Mouse (Mus musculus) layer of hippocampus, adult 9-11 months (tissue): ENCODE measurements around the gene Fhod1.

Experiments
- DNase-seq: peaks from one replicate; pipeline ENCODE4 v3.0.0; 2022

Fhod1 gene

GRCm38 (mm10) chr8:105315073-105315769 lies 32.5 kb downstream of the Fhod1 start:
- no peak for DNase-seq

DNA sequence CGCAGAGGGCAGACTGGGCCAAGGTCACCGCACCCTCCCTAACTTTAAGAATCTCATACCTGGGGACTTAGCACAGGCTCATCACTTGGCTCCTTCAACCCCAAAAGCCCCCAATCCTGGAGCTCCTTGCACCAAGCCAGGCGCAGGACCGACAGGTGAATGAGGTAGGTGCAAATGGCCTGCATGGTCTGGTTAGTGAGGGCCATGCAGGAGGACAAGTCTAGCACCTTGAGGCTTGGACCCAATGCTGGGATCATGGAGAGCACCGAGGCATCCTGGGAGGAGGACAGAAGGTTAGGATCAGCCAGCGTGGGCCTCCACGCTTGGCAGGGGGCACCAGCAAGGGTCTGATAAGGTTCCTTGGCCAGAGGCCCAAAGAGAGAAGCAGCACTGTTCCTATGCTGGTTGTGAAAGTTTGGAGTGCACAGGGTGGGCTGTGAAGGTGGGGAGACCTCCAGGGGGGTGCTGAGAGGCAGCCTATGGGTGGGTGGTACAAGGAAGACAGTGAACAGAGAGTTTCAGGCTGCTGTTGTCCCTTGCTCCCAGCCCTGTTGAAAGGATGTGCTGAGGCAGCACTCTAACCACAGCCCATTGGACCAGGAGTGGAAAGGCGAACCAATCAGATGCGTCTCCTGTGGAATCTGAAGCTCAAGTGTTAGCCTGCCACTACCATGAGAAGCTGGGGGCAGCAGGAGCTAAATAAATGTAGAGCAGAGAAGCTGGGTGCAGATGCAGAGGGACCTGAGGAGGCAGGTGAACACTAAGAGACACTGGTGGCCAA lies 33.9 kb downstream of the Fhod1 start:
- no peak for DNase-seq

GRCm38 (mm10) chr8:105312891-105313481 lies 34.8 kb downstream of the Fhod1 start:
- DNase-seq: no peak

DNA sequence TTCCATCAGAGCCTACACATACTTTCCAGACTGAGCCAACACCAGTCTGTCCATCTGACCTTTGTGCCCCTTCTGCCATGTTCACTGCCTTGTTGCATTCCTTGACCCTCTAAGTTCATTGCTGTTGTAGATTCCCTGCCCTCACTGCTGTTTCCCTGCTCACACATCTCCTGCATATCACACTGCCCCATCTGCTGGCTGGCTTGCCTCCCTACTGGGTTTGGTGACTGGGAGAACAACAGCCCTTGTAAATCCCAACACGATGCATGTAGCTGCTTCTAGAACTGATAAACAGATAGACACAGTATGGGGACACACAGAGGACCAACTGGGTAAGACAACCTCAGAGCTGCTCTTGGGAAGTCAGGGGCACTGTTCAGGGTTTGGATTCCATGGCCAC lies 36.0 kb downstream of the Fhod1 start:
- DNase-seq: no peak

- no peak for DNase-seq
Observed at GRCm38 (mm10) chr8:105310118-105310517, 37.6 kb downstream of the Fhod1 start.

GRCm38 (mm10) chr8:105309142-105309847 lies 38.5 kb downstream of the Fhod1 start:
- DNase-seq: no peak

DNA sequence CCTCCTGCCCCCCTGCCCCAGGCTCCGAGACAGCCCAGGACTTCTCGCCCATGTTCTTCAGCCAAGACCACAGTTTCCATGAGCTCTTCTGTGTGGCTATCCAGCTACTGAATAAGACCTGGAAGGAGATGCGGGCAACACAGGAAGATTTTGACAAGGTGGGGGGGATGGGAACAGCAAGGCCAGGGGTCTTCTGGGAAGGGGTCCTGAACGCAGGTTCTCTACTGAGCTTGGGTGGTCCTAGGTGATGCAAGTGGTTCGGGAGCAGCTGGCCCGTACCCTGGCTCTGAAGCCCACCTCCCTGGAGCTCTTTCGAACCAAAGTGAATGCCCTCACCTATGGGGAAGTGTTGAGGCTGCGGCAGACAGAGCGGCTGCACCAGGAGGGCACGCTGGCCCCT lies 39.3 kb downstream of the Fhod1 start:
- DNase-seq: no peak

DNA sequence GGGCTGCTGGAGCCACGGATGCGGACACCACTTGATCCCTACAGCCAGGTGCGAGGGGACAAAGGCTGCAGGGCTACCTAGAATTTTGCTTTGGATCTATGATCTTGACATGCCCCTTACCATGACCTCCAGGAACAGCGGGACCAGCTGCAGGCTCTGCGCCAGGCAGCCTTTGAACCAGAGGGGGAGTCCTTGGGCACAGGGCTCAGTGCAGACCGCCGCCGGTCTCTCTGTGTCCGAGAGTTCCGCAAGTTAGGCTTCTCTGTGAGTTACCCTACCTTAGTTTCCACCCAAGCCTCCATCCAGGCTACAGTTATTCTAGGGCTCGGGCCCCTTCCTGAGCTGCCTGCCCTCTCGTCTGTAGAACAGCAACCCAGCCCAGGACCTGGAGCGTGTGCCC lies 40.1 kb downstream of the Fhod1 start:
- DNase-seq: no peak

GRCm38 (mm10) chr8:105306146-105306691 lies 41.5 kb downstream of the Fhod1 start:
- DNase-seq: no peak

DNA sequence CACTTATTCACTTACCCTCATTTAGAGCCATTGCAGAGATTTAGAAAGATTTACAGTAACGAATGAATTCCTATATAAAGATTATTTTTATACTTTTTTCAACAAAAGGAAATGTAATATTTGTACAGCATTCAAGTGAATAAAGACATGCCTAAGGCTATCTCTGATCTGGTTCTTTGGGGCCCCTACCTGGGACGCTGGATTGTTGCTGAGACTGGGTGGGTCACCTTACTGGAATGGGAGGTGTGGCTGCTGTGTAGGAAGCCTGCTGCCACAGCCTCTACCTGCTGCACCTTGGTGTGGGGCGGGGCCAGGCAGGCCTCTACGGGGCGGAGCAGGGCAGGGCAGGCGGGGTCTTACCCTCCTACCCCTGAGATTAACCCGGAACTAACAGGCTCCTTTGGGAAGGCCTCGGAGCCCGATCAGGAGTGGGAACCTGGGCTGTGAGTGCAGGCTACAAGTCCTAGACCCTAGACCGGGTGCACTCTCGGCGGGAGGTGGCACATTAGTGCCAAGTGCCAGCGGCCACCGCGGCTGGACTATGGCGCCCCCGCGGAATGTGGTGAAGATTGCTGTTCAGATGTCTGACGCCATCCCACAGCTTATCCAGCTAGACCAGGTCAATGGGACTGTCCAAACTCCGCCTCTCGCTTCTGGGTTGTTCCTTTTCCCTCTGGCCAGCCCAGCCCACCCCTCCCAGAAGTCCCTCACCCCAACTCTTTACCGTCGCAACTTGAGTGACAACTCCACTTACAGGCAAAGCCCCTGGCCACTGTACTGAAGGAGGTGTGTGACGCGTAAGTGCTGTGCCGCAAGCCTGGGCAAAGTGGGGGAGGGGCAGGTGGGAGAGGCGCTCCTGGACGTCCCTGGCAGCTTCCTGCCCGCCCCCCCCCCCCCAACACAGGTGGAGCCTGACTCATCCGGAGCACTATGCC lies 42.3 kb downstream of the Fhod1 start, which contains the start of gene Elmo3:
Gene Elmo3 (plus strand): TSS at position 391 of the 935 bp plus-strand sequence.
- DNase-seq: no peak

DNA sequence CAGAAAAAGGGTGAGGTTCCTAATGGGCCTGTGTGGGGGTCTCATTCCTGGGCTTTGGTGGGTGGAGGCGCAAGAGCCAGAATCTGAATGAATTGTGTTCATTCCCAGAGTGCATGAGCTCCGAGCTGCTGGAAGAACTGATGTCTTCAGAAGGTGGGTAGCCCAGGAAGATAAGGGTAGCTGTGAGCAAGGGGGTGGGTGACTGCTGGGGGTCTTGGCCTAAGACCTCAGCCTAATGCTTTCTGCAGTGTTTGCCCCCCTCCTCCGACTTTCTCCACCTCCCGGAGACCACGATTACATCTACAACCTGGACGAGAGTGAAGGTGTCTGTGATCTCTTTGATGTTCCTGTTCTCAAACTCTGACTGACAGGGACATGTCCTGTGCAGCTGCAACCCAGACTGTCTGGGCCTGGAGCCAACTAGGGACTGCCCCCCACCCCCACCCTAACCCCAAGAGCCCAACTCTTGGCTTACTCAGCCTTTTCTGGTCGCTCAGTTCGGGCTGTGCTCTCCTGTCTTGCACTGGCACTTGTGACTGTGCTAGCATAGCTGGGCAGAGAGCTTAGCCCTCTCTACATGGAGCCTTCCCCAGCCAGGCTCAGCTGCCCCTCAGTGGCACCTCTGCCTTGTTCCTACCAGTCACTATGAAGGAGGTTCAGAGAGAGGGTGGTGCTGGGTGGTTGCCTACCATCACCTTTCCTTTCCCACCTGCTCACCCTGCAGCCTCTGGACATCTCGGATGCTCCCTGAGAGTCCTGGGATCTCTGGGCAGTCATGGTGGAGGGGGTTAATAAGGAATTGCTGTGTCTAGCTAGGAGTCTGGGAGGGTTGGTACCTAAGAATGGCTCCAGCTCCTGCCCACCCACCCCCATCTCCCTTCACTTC lies 43.2 kb downstream of the Fhod1 start:
- DNase-seq: no peak

GRCm38 (mm10) chr8:105303874-105304273 lies 43.9 kb downstream of the Fhod1 start:
- DNase-seq: no peak

GRCm38 (mm10) chr8:105303396-105303795 lies 44.4 kb downstream of the Fhod1 start:
- no peak for DNase-seq

GRCm38 (mm10) chr8:105299962-105300361 lies 47.8 kb downstream of the Fhod1 start:
- DNase-seq: no peak

DNA sequence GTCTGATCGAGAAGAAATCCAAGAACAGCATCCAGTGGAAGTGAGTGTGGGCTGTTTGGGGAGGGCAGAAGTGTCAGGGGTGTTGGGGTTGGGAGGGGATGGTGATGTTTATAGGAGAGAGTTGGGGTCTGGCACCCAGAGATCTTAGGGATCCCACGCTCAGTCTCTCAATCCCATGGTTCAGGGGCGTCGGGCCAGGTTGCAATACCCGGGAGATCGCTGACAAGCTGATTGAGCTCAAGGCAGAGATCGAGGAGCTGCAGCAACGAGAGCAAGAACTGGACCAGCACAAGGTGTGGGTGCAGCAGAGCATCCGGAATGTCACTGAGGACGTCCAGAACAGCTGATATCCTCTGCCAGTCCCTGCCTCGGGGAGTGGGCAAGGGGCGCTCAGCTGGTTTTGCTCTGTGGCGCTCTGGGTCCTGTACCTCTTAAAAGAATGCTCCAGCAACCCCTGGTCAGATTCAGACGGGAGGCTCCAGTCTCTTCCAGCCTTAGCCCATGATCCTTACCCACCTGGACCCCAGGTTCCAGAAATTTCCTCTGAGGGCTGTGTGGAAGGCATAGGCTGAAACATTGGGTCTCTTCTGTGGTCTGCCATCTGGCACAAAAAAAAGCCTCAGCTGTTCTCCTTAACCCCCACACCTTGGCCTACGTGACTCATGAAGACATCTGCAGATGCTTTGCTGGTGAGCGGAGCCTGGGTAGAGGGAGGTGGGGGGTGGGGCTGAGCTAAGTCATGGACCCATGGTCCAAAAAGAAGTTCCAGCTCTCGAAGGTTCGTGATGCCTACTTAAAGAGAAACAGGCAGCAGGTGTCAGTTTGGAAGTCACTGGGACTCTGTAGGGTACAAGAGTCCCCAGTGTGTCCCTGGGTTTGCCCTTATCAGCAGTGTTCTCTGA lies 49.2 kb downstream of the Fhod1 start:
- DNase-seq: no peak

DNA sequence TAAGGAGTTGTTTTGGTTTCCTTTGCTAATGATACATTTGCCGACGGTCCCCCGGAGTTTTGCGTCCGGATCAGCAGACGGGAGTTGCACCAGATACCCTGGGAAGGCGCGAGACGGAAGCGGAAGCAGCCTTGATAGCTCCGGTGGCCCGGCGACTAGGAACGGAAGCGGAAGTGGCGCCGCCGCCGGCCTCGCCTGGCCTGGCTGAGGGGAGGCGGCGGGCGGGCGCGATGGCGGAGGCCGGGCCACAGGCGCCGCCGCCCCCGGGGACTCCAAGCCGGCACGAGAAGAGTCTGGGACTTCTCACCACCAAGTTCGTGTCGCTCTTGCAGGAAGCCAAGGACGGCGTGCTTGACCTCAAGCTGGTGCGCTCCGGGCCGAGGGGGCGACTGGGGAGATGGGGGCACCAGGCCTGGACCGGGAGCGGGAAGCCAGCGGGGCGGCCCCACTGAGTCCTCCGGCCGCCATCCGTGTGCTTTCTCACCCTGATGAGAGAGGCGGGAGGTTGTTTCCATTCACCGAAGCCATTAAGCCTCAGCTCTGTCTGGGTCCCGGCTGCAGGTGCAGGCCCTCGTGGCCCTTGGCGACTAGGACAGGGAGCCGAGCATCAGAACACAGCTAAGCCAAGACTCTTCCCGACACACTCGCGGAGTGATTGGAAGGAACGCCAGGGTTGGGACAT lies 50.1 kb downstream of the Fhod1 start, which contains the start of gene E2f4:
Gene E2f4 (plus strand): TSS at position 153 of the 682 bp plus-strand sequence.
- DNase-seq: peak; percentile 94

DNA sequence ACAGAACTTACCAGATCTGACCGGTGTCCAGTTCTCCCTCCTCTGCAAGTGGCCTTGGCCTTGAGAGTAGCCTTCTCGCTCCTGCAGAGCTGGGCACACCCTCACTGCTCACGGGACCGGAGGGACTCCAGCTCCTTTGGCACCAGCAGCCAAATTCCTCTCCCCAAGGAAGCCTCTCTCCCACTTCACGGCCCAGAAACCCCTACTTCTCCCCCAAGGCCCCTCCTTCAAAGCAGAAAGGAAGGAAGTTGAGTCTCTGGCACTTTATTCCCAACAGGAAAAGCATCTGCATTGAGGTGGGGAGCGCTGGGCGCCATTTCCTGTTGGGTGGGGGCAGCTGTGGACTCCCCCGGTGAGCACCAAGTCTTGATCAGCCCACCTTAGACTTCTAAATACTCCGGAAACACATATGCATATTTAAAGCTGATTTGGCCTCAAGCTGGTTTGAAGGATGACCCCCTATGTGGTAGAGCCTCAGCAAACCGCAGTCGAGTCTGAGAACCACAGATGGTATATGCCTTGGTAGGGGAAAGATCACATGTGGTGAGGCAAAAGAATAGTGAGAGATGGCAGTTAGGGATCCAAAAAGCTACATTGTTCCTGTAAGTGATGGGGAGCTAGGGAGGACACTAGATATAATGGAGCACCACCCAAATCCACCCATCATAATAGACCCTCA lies 51.7 kb downstream of the Fhod1 start, which contains the start of gene Exoc3l:
Gene Exoc3l (minus strand): TSS at position 207 of the 679 bp plus-strand sequence.
- no peak for DNase-seq

DNA sequence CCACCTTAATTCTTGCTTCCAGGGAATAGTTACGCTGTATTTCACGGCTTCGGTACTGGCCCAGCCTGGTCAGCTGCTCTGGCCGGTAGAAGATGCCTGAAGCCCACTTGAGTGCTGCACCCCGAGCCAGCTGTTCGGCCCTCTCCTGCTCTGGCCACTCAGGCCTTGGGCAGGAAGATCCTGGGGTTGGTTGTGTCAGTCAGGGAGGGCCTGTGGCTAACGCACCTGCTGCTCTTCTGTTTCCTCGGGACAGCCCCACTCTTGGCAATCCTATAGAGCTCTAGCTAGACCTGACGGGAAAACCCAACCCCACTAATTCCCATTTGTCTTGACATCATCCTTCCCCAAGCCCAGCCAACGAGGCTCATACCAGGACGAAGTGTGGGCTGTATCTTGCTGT lies 52.5 kb downstream of the Fhod1 start:
- no peak for DNase-seq
